Mouse (Mus musculus) liver, embryonic 14.5 days (tissue): ENCODE data around the gene Jam2.

Source experiments
- CTCF ChIP-seq: IDR thresholded peaks from 2 replicates; pipeline ENCODE4 v1.5.1; 2016; ENCODE audit warnings: antibody characterized with exemption, low read depth, control low read depth
- EP300 ChIP-seq: IDR thresholded peaks from 2 replicates; pipeline ENCODE4 v1.6.1; 2016; ENCODE audit warnings: antibody characterized with exemption, low read depth

GRCm38 (mm10) chr16:84813852-84814251 is 39.9 kb downstream of the Jam2 start:
- TF ChIP-seq CTCF (no peak), EP300 (no peak)
